Mouse (Mus musculus): ENCODE results near the gene Itpk1. TPM values are rescaled to one million over a fixed set of nuclear protein-coding genes. Genes with fewer than 3 reads are reported as not detected.

Itpk1 gene
- total RNA-seq, 2 experiments from 2014 or later: 13.0 to 19.1 TPM

GRCm38 (mm10) chr12:102696635-102697354 is 7.9 kb downstream of the Itpk1 start:
- ATAC-seq (replicated peaks; ENCODE audit: poor library complexity, severe bottlenecking): no peak

DNA sequence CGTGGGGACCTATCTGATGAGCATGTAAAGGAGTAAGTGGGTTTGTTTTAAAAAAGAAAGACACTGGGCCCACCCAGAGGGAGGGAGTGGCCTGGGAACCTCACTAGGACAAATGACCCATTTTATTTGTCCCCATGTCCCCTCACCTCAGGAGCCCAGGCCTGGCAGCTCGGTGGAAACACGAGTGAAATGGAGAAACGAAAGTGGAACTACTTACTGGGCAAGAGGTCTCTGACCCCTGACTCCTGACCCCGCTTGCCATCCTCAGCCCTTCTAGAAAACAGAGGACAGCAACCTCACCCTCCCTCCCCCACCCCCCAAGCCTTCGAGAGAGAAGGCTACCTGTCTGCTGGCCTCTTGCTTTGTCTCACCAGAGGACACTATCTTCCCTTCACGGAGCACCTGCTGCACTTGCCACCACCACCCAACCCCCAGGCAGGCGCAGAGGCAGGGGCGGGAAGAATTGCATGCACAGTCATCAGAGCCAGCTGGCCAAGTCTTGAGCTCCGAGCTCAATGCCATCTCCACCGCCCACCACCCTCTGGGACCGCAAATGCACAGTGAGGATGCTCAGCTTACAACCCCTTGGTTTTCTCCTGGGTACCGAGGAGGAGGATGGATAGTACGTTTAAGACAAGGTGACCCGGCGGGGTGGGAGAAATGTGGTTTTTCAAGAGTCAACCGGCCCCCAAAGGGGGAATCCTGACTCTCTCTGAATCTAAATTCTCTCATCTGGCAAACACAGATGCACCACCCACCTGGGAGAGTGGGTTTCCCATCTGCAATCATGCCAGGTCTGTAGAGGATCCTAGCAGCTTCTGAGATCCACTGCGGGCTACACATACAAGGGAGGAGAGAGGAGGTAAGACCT is 9.1 kb downstream of the Itpk1 start:
- ATAC-seq (replicated peaks; ENCODE audit: poor library complexity, severe bottlenecking): peak; percentile 26

DNA sequence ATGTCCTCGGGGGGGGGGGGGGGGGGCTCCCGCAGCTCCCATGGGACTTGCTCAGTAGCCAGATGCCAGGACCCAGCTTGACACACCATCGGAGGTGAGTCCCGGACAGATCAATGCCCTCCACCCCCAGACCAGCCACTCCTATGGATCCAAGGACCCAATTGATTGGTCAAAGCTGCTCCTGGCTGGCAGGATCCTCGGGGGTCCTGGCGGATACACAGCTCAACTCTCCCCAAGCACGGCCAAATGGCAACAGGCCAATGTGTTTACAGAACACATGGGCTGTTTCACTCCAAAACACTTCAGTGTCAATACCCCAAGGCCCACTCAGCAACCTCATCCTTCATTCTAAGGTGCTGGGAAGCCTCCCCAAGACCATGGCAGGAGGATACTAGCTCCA is 13.0 kb downstream of the Itpk1 start:
- ATAC-seq (replicated peaks; ENCODE audit: poor library complexity, severe bottlenecking): no peak

GRCm38 (mm10) chr12:102691180-102691579 is 13.6 kb downstream of the Itpk1 start:
- peak; percentile 17; the same call in 1 of the 2 replicates for ATAC-seq (replicated peaks; ENCODE audit: poor library complexity, severe bottlenecking)

DNA sequence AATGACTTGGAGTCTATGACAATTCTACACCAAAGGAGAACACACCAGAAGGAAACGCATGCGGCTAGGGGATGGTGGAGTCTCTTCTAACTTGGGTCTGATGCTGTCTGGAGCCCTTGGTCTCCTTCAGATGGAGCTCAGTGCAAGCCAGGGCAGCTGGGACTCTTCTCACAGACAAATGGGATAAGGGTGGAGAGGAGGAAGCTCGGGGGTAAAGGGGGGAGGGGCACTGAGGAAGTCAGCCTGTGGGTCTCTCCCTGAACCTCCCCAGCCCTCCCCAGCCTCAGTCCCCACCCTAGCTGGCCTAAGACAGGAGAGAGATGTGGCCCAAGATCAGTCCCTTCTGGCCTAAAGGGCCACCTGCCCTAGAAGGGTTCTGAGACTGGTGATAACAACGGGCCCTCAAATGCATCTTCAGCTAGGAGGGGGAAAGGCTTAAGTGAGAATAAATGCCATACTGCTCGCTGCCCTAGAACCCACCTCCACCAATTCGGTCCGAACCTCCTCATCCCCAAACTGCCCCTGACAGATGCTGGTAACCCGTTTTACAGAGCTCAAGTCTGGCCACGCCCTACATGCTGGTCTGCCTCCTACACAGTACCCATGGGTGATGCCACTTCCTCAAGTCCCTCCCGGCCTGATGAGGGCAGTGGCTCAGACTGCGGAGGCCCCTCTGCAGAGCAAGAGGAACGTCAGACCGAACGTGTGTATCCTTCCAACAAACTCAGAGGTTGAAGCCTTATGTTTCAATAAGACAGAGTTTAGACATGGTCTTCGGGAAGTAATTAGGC is 14.8 kb downstream of the Itpk1 start:
- peak; percentile 87 for ATAC-seq (replicated peaks; ENCODE audit: poor library complexity, severe bottlenecking)

DNA sequence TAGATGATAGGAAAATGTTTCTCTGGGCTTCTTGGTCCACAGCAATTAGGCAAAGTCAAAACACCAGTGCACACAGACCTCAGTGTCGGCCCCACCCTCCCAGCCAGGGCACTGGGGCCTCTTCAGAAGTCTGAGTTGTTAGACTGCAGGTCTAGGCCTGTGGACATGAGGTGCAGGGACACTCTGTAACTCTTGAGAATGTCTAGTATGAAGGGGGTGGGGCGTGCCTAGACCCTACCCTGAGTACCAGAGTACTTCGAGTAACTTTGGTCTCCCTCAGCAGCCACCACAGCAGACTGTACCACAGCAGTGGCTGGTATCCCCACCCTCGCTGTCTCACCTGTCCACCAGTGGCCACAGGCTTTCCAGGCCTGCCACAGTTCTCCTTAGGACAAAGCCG is 18.4 kb downstream of the Itpk1 start:
- no peak for ATAC-seq (replicated peaks; ENCODE audit: poor library complexity, severe bottlenecking)

DNA sequence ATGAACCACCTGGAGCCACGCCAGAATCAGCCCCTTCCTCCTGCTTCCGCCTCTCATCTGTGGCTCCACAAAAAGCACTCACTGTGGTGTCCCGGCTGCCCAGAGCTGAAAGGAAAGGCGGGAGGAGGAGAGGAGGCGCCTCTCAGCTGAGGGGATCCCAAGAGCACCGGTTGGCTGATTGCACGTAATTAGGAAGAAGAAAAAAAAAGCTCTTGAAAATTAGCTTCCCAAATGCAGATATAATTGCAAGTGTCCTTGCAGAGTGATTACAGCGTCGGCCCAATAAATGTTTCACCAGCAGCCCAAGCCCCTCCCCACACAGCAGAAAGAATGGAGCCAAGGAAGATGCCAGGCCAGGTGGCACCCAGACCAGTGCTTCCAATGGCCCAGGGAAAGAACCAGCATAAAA is 19.2 kb downstream of the Itpk1 start:
- no peak for ATAC-seq (replicated peaks; ENCODE audit: poor library complexity, severe bottlenecking)

DNA sequence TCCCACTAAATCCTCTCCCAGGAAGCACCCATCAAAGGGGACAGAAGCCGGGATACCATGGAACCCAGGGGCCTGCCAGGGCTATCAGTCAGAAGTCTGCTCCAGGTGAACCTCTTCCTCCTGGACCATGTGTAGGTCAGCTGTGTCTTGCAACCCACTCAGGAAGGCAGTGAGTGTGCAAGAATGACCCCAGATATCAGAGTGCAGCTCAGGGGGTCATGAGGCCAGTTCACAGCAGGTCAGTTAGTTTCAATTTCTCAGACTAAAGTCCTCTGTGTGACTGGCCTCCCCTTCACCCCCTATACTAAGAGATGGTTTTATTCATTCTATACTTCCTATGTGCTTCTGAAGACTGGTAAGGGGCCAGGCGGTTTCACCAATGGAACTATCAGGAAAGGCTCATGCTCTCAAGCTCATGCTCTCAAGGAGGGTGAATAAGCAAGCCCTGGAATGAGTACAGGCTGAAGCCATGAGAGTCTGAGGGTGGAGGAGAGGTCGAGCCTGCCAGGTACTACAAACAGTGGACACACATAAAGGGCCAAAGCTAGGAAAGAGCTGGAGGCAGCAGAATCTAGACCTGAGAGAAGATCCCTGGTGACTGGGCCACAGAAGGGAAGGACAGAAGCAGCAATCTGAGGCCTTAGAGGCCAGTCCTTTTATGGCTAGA is 19.9 kb downstream of the Itpk1 start:
- no peak for ATAC-seq (replicated peaks; ENCODE audit: poor library complexity, severe bottlenecking)

DNA sequence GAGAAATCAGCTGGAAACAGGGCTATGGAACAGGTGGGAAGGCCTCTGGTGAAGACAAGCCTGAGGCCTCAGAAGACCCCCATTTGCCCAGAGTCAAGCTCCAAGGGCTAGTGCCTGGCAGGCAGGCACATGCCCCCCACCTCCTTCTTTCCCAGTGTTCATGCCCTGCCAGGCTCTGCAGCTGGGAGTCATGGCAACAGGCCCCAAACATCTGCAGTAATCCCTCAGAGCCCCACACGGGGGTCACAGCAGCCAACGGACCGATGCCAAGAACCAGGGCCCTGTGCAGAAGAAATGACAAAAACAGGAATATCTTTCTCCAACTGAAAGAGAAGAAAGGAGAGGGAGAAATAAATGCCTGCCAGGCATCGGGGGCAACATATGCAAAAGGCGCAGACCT is 20.8 kb downstream of the Itpk1 start:
- no peak for ATAC-seq (replicated peaks; ENCODE audit: poor library complexity, severe bottlenecking)

DNA sequence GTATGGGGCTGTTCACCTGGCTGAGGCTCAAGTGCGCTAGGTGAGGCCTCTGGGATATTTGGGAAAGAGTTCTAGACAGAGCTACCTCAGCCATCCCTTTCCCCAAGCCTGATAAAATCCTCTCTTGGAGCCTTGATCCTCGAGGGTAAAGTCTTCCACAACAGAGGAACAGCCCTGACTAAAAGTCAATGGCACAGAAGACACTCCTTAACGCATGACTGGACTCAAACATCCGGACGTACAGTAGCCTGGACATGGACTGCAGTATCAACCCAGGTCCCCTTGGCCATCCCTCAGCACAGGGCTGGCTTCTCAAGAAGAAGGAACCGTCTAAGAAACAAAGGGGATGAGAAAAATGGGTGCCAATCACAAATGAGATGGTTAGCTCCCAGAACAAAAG is 21.3 kb downstream of the Itpk1 start:
- ATAC-seq (replicated peaks; ENCODE audit: poor library complexity, severe bottlenecking): no peak

GRCm38 (mm10) chr12:102682722-102683299 is 21.9 kb downstream of the Itpk1 start:
- no peak for ATAC-seq (replicated peaks; ENCODE audit: poor library complexity, severe bottlenecking)

GRCm38 (mm10) chr12:102682085-102682484 is 22.6 kb downstream of the Itpk1 start:
- ATAC-seq (replicated peaks; ENCODE audit: poor library complexity, severe bottlenecking): no peak

GRCm38 (mm10) chr12:102681590-102681989 is 23.1 kb downstream of the Itpk1 start:
- peak; percentile 55 for ATAC-seq (replicated peaks; ENCODE audit: poor library complexity, severe bottlenecking)

DNA sequence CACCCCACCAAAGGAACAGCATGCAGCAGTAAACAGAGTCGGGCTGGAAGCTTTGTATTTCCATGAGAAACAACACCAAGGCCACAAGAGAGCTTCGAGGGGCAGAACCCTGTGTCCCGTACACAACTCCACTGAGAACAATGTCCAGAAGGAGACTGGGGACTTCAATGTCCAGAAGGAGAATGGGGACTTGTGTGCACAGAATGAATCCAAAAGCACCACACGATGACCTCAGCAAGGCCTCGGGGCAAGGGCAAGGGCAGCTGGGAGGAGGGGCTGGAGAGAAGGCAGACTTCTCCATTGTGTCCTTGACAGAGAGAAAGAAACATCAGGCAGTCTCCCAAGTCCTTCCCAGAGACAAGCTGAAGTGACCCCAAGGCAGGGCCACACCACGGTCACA is 25.9 kb downstream of the Itpk1 start:
- no peak for ATAC-seq (replicated peaks; ENCODE audit: poor library complexity, severe bottlenecking)

GRCm38 (mm10) chr12:102677089-102677488 is 27.6 kb downstream of the Itpk1 start:
- no peak for ATAC-seq (replicated peaks; ENCODE audit: poor library complexity, severe bottlenecking)

GRCm38 (mm10) chr12:102674556-102674955 is 30.2 kb downstream of the Itpk1 start:
- ATAC-seq (replicated peaks; ENCODE audit: poor library complexity, severe bottlenecking): peak; percentile 26; the same call in 1 of the 2 replicates

GRCm38 (mm10) chr12:102674123-102674522 is 30.6 kb downstream of the Itpk1 start:
- ATAC-seq (replicated peaks; ENCODE audit: poor library complexity, severe bottlenecking): 0 out of 2 replicates have a peak, but pooled peaks have one; percentile 12

- ATAC-seq (replicated peaks; ENCODE audit: poor library complexity, severe bottlenecking): no peak
Measured at GRCm38 (mm10) chr12:102672857-102673839, 31.6 kb downstream of the Itpk1 start.

DNA sequence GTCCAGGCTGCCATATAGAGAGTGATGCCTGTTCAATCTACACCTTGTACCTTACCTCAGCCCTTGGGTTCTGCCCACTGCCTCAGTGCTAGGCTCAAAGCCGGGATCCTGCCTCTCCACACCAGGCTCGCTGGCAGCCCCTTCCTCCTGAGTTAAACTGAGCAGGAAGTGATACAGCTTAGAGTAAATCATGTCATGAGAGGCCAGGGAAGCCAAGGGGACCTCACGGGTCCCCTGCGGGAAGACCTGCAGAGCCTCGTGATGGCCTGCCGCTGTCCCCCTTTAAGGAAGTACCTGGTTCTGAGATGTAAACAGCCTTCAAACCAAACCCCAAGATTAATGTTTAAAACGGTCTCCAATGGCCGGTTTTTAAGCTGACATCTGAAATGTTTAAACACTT is 32.6 kb downstream of the Itpk1 start:
- peak; percentile 41 for ATAC-seq (replicated peaks; ENCODE audit: poor library complexity, severe bottlenecking)
